Mouse (Mus musculus) c-Kit-negative CD71-positive TER-119-positive erythroid progenitor cells, embryonic 14.5 days (primary cell): Measurements from ENCODE around the gene Yif1a.
A peak's percentile ranks its signal among the peaks of the same experiment; 100 is the strongest.

ENCODE experiments used
- DNase-seq: peaks from one replicate; pipeline ENCODE4 v3.0.0-alpha.2; 2013; ENCODE audit warnings: low read depth, low spot score

Yif1a gene

GRCm38 (mm10) chr19:5060365-5061330 is 27.7 kb upstream of the Yif1a start:
- no peak for DNase-seq

GRCm38 (mm10) chr19:5062041-5062440 is 26.3 kb upstream of the Yif1a start:
- DNase-seq: no peak

GRCm38 (mm10) chr19:5062446-5062845 is 25.9 kb upstream of the Yif1a start:
- no peak for DNase-seq

- no peak for DNase-seq
Observed at GRCm38 (mm10) chr19:5065104-5065503, 23.2 kb upstream of the Yif1a start.

GRCm38 (mm10) chr19:5067040-5067799 is 21.1 kb upstream of the Yif1a start:
- peak; percentile 40 for DNase-seq

GRCm38 (mm10) chr19:5067867-5068569 is 20.3 kb upstream of the Yif1a start, which contains the start of gene Cd248:
Gene Cd248, plus strand, starts transcription at chr19:5068078.
- no peak for DNase-seq

GRCm38 (mm10) chr19:5068570-5069234 is 19.6 kb upstream of the Yif1a start:
- no peak for DNase-seq

- no peak for DNase-seq
Observed at GRCm38 (mm10) chr19:5069486-5069885, 18.9 kb upstream of the Yif1a start.

GRCm38 (mm10) chr19:5069978-5070377 is 18.4 kb upstream of the Yif1a start:
- DNase-seq: no peak

GRCm38 (mm10) chr19:5071077-5071476 is 17.3 kb upstream of the Yif1a start:
- DNase-seq: no peak

GRCm38 (mm10) chr19:5071545-5072369 is 16.6 kb upstream of the Yif1a start:
- peak; percentile 76 for DNase-seq

- peak; percentile 36 for DNase-seq
Observed at GRCm38 (mm10) chr19:5072389-5073019, 15.8 kb upstream of the Yif1a start.

- DNase-seq: peak; percentile 49
Observed at GRCm38 (mm10) chr19:5073028-5073427, 15.3 kb upstream of the Yif1a start.

- DNase-seq: no peak
Observed at GRCm38 (mm10) chr19:5073518-5073917, 14.8 kb upstream of the Yif1a start.

GRCm38 (mm10) chr19:5079279-5079678 is 9.1 kb upstream of the Yif1a start:
- DNase-seq: no peak

GRCm38 (mm10) chr19:5082005-5082404 is 6.3 kb upstream of the Yif1a start:
- DNase-seq: no peak

- DNase-seq: no peak
Observed at GRCm38 (mm10) chr19:5082596-5082995, 5.7 kb upstream of the Yif1a start.

GRCm38 (mm10) chr19:5083961-5084833 is 4.1 kb upstream of the Yif1a start:
- no peak for DNase-seq

GRCm38 (mm10) chr19:5084834-5085144 is 3.5 kb upstream of the Yif1a start:
- no peak for DNase-seq
